1 mouse cellular context compared by ENCODE assay signal in the genomic region with DNA sequence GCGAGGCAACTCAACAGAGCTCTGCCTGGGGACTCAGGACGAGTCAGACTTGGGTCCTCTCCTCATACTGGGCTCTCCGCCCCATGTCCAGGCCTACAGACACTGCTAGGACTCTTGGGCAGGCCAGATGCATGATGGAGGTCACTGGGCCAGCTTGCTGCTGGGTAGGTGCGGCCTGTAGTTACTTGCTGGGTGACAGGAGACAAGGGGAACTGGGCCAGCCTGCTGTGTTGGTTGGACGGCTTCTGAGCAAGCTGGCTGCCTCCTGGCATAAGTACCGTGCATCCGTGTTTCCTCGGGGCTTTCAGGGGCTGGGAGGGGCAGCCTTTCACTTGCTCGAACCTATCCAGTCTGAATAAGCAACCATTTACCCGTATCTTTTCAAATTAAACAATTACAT.
TF ChIP-seq lines count a peak whose summit lies in the region.

No protein-coding gene starts in this region.

TF ChIP-seq in ES-E14, 5 proteins besides CTCF, POLR2A, EP300 and RAD21 (continued from another document):
- TF ChIP-seq ZNF384 (IDR thresholded peaks at IDR 0.05; ENCODE audit: low read depth, low read length) = no peak
